Mouse (Mus musculus) lung, adult 2 months (tissue): ENCODE measurements at regions not wholly inside any gene's neighbourhood (a gene's known extent, or its start where the extent isn't known, plus 50 kb on each side); places are given as distances from the start of the nearest gene placed in this dataset.

Experiments used
- CTCF ChIP-seq: fragments of 200-500 bp; IDR thresholded peaks from 2 replicates; pipeline ENCODE4 v1.5.1; 2011; ENCODE audit warnings: mild to moderate bottlenecking, low read length, control low read depth; ENCODE audit not compliant: insufficient read depth
- POLR2A ChIP-seq: fragments of 200-500 bp; IDR thresholded peaks from 2 replicates; pipeline ENCODE4 v1.6.1; 2011; ENCODE audit warnings: low read depth, mild to moderate bottlenecking, control low read depth, low read length, borderline replicate concordance; ENCODE audit errors: extremely low read depth

GRCm38 (mm10) chr4:56134350-56134749 is 602.1 kb upstream of the Klf4 start:
- no peak for TF ChIP-seq POLR2A
- no peak for TF ChIP-seq CTCF
